Mouse (Mus musculus) erythroblast, embryonic 14.5 days (primary cell): ENCODE measurements around the gene Rasd1.

ENCODE experiments used
- GATA1 ChIP-seq: IDR thresholded peaks from 2 replicates; pipeline ENCODE4 v1.6.1; 2012; ENCODE audit warnings: low read length, inconsistent platforms, mixed read lengths
- TAL1 ChIP-seq: IDR thresholded peaks from 3 replicates; pipeline ENCODE4 v1.6.1; 2012; ENCODE audit warnings: low read length, inconsistent platforms, mixed read lengths

- TF ChIP-seq GATA1 (no peak), TAL1 (no peak)
These were observed 483 bp downstream of the Rasd1 start for GRCm38 (mm10) chr11:59964163-59964758.
